Mouse (Mus musculus): ENCODE results near the gene Fam160b1.

The Fam160b1 gene

GRCm38 (mm10) chr19:57427756-57428438 lies 67.4 kb downstream of the Fam160b1 start:
- DNase-seq: no peak

- DNase-seq: no peak
These were observed 68.2 kb downstream of the Fam160b1 start for GRCm38 (mm10) chr19:57428641-57429040.

GRCm38 (mm10) chr19:57429926-57430325 lies 69.4 kb downstream of the Fam160b1 start:
- DNase-seq: no peak

- no peak for DNase-seq
These were observed 71.0 kb downstream of the Fam160b1 start for GRCm38 (mm10) chr19:57431476-57431875.

- DNase-seq: no peak
These were observed 73.5 kb downstream of the Fam160b1 start for GRCm38 (mm10) chr19:57434024-57434423.

- peak; percentile 39 for DNase-seq
These were observed 76.1 kb downstream of the Fam160b1 start for GRCm38 (mm10) chr19:57436586-57437021.

GRCm38 (mm10) chr19:57437042-57437441 lies 76.6 kb downstream of the Fam160b1 start:
- DNase-seq: no peak

Measured in kidney, adult 11 months (tissue).